Mouse (Mus musculus) small intestine, adult 2 months (tissue): ENCODE measurements around the gene Aqp11.

Source experiments
- CTCF ChIP-seq: fragments of 200-500 bp; IDR thresholded peaks from 2 replicates; pipeline ENCODE4 v1.5.1; 2012; ENCODE audit warnings: low read depth, mild to moderate bottlenecking, control low read depth, inconsistent platforms, low read length, moderate library complexity, mixed read lengths; ENCODE audit not compliant: insufficient replicate concordance, insufficient read length; ENCODE audit errors: extremely low read depth
- POLR2A ChIP-seq: fragments of 200-500 bp; IDR thresholded peaks from 2 replicates; pipeline ENCODE4 v1.6.1; 2012; ENCODE audit warnings: low read depth, mild to moderate bottlenecking, control low read depth, inconsistent platforms, low read length, moderate library complexity

- TF ChIP-seq POLR2A (no peak), CTCF (no peak)
Measured at GRCm38 (mm10) chr7:97737256-97737637, 842 bp downstream of the Aqp11 start.
